Mouse (Mus musculus) heart, adult 2 months (tissue): Measurements from ENCODE around the gene Smarcd2.

Experiments used
- CTCF ChIP-seq: fragments of 200-600 bp; IDR thresholded peaks from 2 replicates; pipeline ENCODE4 v1.8.1; 2022; ENCODE audit warnings: antibody characterized with exemption, mild to moderate bottlenecking, moderate library complexity
- POLR2A ChIP-seq: fragments of 200-500 bp; IDR thresholded peaks from 2 replicates; pipeline ENCODE4 v1.6.1; 2011; ENCODE audit warnings: mild to moderate bottlenecking, low read depth, low read length, control low read depth; ENCODE audit not compliant: insufficient read depth

GRCm38 (mm10) chr11:106305348-106306064 is 32.7 kb upstream of the Smarcd2 start:
- TF ChIP-seq CTCF (no peak), POLR2A (no peak)
